In the genomic region with DNA sequence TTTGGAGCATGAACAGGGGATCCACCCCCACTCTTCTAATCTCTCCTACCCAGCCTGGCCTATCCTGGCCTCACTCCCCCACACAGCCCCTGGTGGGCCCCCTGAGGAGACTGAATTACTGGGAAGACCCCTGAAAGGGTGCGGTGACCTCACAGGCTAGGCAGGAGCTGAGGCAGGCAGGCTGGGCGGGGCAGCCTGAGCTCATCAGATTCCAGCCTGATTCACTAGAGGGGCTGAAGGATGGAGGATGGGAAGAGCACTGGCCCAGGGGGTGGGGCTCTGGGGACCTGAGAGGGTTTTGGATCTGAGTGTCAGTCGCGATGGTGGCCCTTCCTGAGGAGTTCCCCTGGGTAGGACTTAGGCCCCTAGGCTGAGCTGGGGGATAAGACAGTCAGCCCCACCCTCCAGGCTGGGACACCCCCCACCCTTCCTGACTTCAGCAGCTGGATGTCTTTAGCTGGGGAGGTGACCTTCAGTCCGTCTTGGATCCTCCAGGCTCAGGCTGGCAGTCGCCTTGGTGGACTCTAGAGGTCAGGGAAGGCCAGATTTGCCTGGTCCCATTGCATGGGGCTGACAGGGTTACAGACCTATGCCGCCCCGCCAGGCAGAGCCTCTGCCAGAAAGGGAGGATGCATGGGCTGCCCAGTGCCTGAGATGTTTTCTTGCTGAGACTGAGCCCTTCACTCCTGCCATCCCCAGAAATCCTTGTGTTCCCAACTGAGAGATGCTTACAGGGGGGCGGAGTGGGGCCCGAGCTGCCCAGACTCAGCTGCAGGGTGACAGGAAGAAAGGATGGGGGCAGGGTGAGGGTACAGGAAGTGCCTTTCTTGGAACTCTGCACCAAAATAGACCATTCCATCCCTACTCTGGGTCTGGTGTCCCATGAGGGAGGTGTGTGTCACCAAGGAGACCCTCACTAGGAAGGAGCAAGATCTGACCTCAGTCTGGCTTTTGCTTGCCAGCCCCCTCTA, we compare ENCODE assay signal across 8 mouse cellular contexts. TPM values are rescaled to one million over a fixed set of nuclear protein-coding genes. Genes with fewer than 3 reads are reported as not detected.
DNase-seq lines count a peak whose midpoint lies in the region; ATAC-seq and TF ChIP-seq lines count a peak whose summit lies in the region.

No protein-coding gene starts in this region.

- no peaks in the 10 kb centered on the region; the same call in 1 of the 2 replicates for H3K36me3 ChIP-seq in lung, embryonic 16.5 days (ENCODE audit: control insufficient read depth, insufficient read depth, low read length)
- no peaks in the 10 kb centered on the region for H3K36me3 ChIP-seq in embryonic facial prominence, embryonic 15.5 days
- no peaks in the 10 kb centered on the region for H3K36me3 ChIP-seq in kidney, postnatal 0 days (ENCODE audit: insufficient read depth, low read length)
- peaks cover 24% of the 10 kb centered on the region for H3K36me3 ChIP-seq in myocyte (ENCODE audit: control insufficient read depth, insufficient read depth)

- H3K27ac ChIP-seq in lung, embryonic 16.5 days (ENCODE audit: low read length): peak overlapping the region; percentile 68
- H3K27ac ChIP-seq in embryonic facial prominence, embryonic 15.5 days (replicated peaks): peak overlapping the region; percentile 81
- peak overlapping the region; percentile 77 for H3K27ac ChIP-seq in kidney, postnatal 0 days

- TF ChIP-seq CTCF in kidney, postnatal 0 days (IDR thresholded peaks at IDR 0.05; ENCODE audit: low read depth): peak; percentile 13; the same call in 1 of the 2 replicates

- peak overlapping the region; percentile 37 for H3K9ac ChIP-seq in lung, embryonic 16.5 days (ENCODE audit: low read length)
- H3K9ac ChIP-seq in embryonic facial prominence, embryonic 15.5 days: no peak overlapping the region
- H3K9ac ChIP-seq in kidney, postnatal 0 days (ENCODE audit: low read depth, low read length): peak overlapping the region; percentile 10; the same call in 1 of the 2 replicates

- peaks cover 42% of the 10 kb centered on the region for H3K4me1 ChIP-seq in lung, embryonic 16.5 days (replicated peaks; ENCODE audit: control insufficient read depth, insufficient read depth, low read length)
- H3K4me1 ChIP-seq in embryonic facial prominence, embryonic 15.5 days: peaks cover 52% of the 10 kb centered on the region
- H3K4me1 ChIP-seq in kidney, postnatal 0 days (replicated peaks; ENCODE audit: insufficient read depth, low read length): peaks cover 30% of the 10 kb centered on the region

- H3K4me3 ChIP-seq in lung, embryonic 16.5 days (ENCODE audit: low read length): no peak overlapping the region
- H3K4me3 ChIP-seq in embryonic facial prominence, embryonic 15.5 days (replicated peaks): no peak overlapping the region
- H3K4me3 ChIP-seq in kidney, postnatal 0 days (replicated peaks; ENCODE audit: low read depth, low read length): no peak overlapping the region
- H3K4me3 ChIP-seq in myocyte: no peak overlapping the region

- 7% methylated on average over 10 of the region's 10 CpGs for WGBS in lung, embryonic 16.5 days
- WGBS in embryonic facial prominence, embryonic 15.5 days: 23% methylated on average over 10 of the region's 10 CpGs
- WGBS in kidney, postnatal 0 days: 12% methylated on average over 10 of the region's 10 CpGs

- peak; percentile 68 for ATAC-seq in lung, embryonic 16.5 days (ENCODE audit: low read depth)
- ATAC-seq in embryonic facial prominence, embryonic 15.5 days (ENCODE audit: insufficient number of reproducible peaks, low FRiP score, low TSS enrichment, low read depth): peak; percentile 16; the same call in 1 of the 2 replicates
- peak; percentile 31; the same call in 1 of the 2 replicates for ATAC-seq in kidney, postnatal 0 days (replicated peaks; ENCODE audit: low FRiP score, low read depth)
- no peak for ATAC-seq in megakaryocyte progenitor cell, adult 5-6 weeks (replicated peaks; ENCODE audit: poor library complexity)
- no peak for ATAC-seq in megakaryocyte-erythroid progenitor cell, adult 5-6 weeks (replicated peaks; ENCODE audit: low FRiP score, low TSS enrichment, poor library complexity, severe bottlenecking)

- DNase-seq in lung, adult 18-20 months: no peak
- peak; percentile 53 for DNase-seq in kidney, postnatal 0 days (ENCODE audit: low spot score)
- no peak for DNase-seq in cerebellum, postnatal 36 days

- peaks cover 4% of the 10 kb centered on the region for H3K79me2 ChIP-seq in myocyte (ENCODE audit: control insufficient read depth, insufficient read depth)

- TF ChIP-seq POLR2A in myocyte (IDR thresholded peaks at IDR 0.05; ENCODE audit: insufficient read length, low read depth): peak; percentile 43

- no peaks in the 10 kb centered on the region for H3K9me3 ChIP-seq in lung, embryonic 16.5 days (ENCODE audit: control insufficient read depth, low read length)
- no peaks in the 10 kb centered on the region for H3K9me3 ChIP-seq in embryonic facial prominence, embryonic 15.5 days (replicated peaks)
- H3K9me3 ChIP-seq in kidney, postnatal 0 days (replicated peaks; ENCODE audit: low read length): no peaks in the 10 kb centered on the region

- peak overlapping the region; percentile 19 for H3K4me2 ChIP-seq in lung, embryonic 16.5 days (ENCODE audit: low read depth, low read length)
- H3K4me2 ChIP-seq in embryonic facial prominence, embryonic 15.5 days (replicated peaks): no peak overlapping the region; the same call in 1 of the 2 replicates
- peak overlapping the region; percentile 4; the same call in 1 of the 2 replicates for H3K4me2 ChIP-seq in kidney, postnatal 0 days (ENCODE audit: low read length)
- H3K4me2 ChIP-seq in myocyte (ENCODE audit: low read depth): peak overlapping the region; percentile 45

- H3K27me3 ChIP-seq in lung, embryonic 16.5 days (ENCODE audit: control insufficient read depth, insufficient read depth, low read depth, low read length): no peaks in the 10 kb centered on the region
- H3K27me3 ChIP-seq in embryonic facial prominence, embryonic 15.5 days: no peaks in the 10 kb centered on the region
- H3K27me3 ChIP-seq in kidney, postnatal 0 days (ENCODE audit: insufficient read depth, low read length): no peaks in the 10 kb centered on the region
- H3K27me3 ChIP-seq in myocyte (ENCODE audit: control insufficient read depth, insufficient read depth, insufficient read length): no peaks in the 10 kb centered on the region

- H3ac ChIP-seq in myocyte (ENCODE audit: control insufficient read depth, insufficient read length): no peak overlapping the region

RNA-seq across cellular contexts. Expression of a gene that starts 8.8 kb away (rescaled TPM):
- 69.1 and 80.6 TPM in 2 replicates for polyA plus RNA-seq in lung, embryonic 16.5 days (2015; fragmentation: Nextera tagmentation; extraction: Ambion mirVana)
- 131 and 158 TPM in 2 replicates for polyA plus RNA-seq in embryonic facial prominence, embryonic 15.5 days (2015; fragmentation: Nextera tagmentation; extraction: Ambion mirVana)
- polyA plus RNA-seq in kidney, postnatal 0 days (2015; fragmentation: Nextera tagmentation; extraction: Ambion mirVana): 35.0 and 40.6 TPM in 2 replicates
- polyA plus RNA-seq in myocyte (2012; fragmentation: generic; extraction: Trizol): 10.4 TPM
- total RNA-seq in megakaryocyte progenitor cell, adult 5-6 weeks (2015): 0.20 and 0.30 TPM in 2 replicates
- 0.20 and 0.25 TPM in 2 replicates for total RNA-seq in megakaryocyte progenitor cell, adult 5-6 weeks (2017)
- total RNA-seq in megakaryocyte-erythroid progenitor cell, adult 5-6 weeks (2014; fragmentation: Nextera tagmentation): 3.2 and 3.3 TPM in 2 replicates
- total RNA-seq in megakaryocyte-erythroid progenitor cell, adult 5-6 weeks (2017): 0.27 and 4.1 TPM in 2 replicates

RNA-seq across cellular contexts. Expression of a gene that starts 8.8 kb away (rescaled TPM):
- polyA plus RNA-seq in lung, embryonic 16.5 days (2015; fragmentation: Nextera tagmentation; extraction: Ambion mirVana): 3.7 and 4.2 TPM in 2 replicates
- 2.6 and 4.4 TPM in 2 replicates for polyA plus RNA-seq in embryonic facial prominence, embryonic 15.5 days (2015; fragmentation: Nextera tagmentation; extraction: Ambion mirVana)
- polyA plus RNA-seq in kidney, postnatal 0 days (2015; fragmentation: Nextera tagmentation; extraction: Ambion mirVana): 2.8 and 3.2 TPM in 2 replicates
- 63.9 TPM for polyA plus RNA-seq in myocyte (2012; fragmentation: generic; extraction: Trizol)
- total RNA-seq in megakaryocyte progenitor cell, adult 5-6 weeks (2015): 0.17 and 0.22 TPM in 2 replicates
- 0.12 and 0.47 TPM in 2 replicates for total RNA-seq in megakaryocyte progenitor cell, adult 5-6 weeks (2017)
- total RNA-seq in megakaryocyte-erythroid progenitor cell, adult 5-6 weeks (2014; fragmentation: Nextera tagmentation): 0.89 and 1.3 TPM in 2 replicates
- total RNA-seq in megakaryocyte-erythroid progenitor cell, adult 5-6 weeks (2017): 0.66 TPM in 1 of 2 replicates, not detected in the other

RNA-seq across cellular contexts. Expression of a gene that starts 17.9 kb away (rescaled TPM):
- polyA plus RNA-seq in lung, embryonic 16.5 days (2015; fragmentation: Nextera tagmentation; extraction: Ambion mirVana): 41.6 and 45.0 TPM in 2 replicates
- 42.2 and 48.6 TPM in 2 replicates for polyA plus RNA-seq in embryonic facial prominence, embryonic 15.5 days (2015; fragmentation: Nextera tagmentation; extraction: Ambion mirVana)
- 40.2 and 44.0 TPM in 2 replicates for polyA plus RNA-seq in kidney, postnatal 0 days (2015; fragmentation: Nextera tagmentation; extraction: Ambion mirVana)
- polyA plus RNA-seq in myocyte (2012; fragmentation: generic; extraction: Trizol): 45.8 TPM
- total RNA-seq in megakaryocyte progenitor cell, adult 5-6 weeks (2015): 12.8 and 19.7 TPM in 2 replicates
- 36.6 and 39.8 TPM in 2 replicates for total RNA-seq in megakaryocyte progenitor cell, adult 5-6 weeks (2017)
- 25.3 and 37.1 TPM in 2 replicates for total RNA-seq in megakaryocyte-erythroid progenitor cell, adult 5-6 weeks (2014; fragmentation: Nextera tagmentation)
- 30.3 and 36.7 TPM in 2 replicates for total RNA-seq in megakaryocyte-erythroid progenitor cell, adult 5-6 weeks (2017)

RNA-seq across cellular contexts. Expression of a gene that starts 20.4 kb away (rescaled TPM):
- 2.5 and 3.5 TPM in 2 replicates for polyA plus RNA-seq in lung, embryonic 16.5 days (2015; fragmentation: Nextera tagmentation; extraction: Ambion mirVana)
- polyA plus RNA-seq in embryonic facial prominence, embryonic 15.5 days (2015; fragmentation: Nextera tagmentation; extraction: Ambion mirVana): 1.9 and 2.0 TPM in 2 replicates
- 1.1 and 1.3 TPM in 2 replicates for polyA plus RNA-seq in kidney, postnatal 0 days (2015; fragmentation: Nextera tagmentation; extraction: Ambion mirVana)
- 1.6 TPM for polyA plus RNA-seq in myocyte (2012; fragmentation: generic; extraction: Trizol)
- total RNA-seq in megakaryocyte progenitor cell, adult 5-6 weeks (2015): 6.1 and 6.4 TPM in 2 replicates
- 8.0 and 8.2 TPM in 2 replicates for total RNA-seq in megakaryocyte progenitor cell, adult 5-6 weeks (2017)
- 2.0 and 3.3 TPM in 2 replicates for total RNA-seq in megakaryocyte-erythroid progenitor cell, adult 5-6 weeks (2014; fragmentation: Nextera tagmentation)
- 1.8 and 4.2 TPM in 2 replicates for total RNA-seq in megakaryocyte-erythroid progenitor cell, adult 5-6 weeks (2017)

RNA-seq across cellular contexts. Expression of a gene that starts 20.5 kb away (rescaled TPM):
- polyA plus RNA-seq in lung, embryonic 16.5 days (2015; fragmentation: Nextera tagmentation; extraction: Ambion mirVana): 47.6 and 49.4 TPM in 2 replicates
- polyA plus RNA-seq in embryonic facial prominence, embryonic 15.5 days (2015; fragmentation: Nextera tagmentation; extraction: Ambion mirVana): 47.2 and 48.4 TPM in 2 replicates
- polyA plus RNA-seq in kidney, postnatal 0 days (2015; fragmentation: Nextera tagmentation; extraction: Ambion mirVana): 57.1 and 64.2 TPM in 2 replicates
- 46.7 TPM for polyA plus RNA-seq in myocyte (2012; fragmentation: generic; extraction: Trizol)
- total RNA-seq in megakaryocyte progenitor cell, adult 5-6 weeks (2015): 0.99 TPM in 1 of 2 replicates, not detected in the other
- 0.75 TPM in 1 of 2 replicates, not detected in the other for total RNA-seq in megakaryocyte progenitor cell, adult 5-6 weeks (2017)
- not detected in 2 replicates for total RNA-seq in megakaryocyte-erythroid progenitor cell, adult 5-6 weeks (2014; fragmentation: Nextera tagmentation)
- 1.5 TPM in 1 of 2 replicates, not detected in the other for total RNA-seq in megakaryocyte-erythroid progenitor cell, adult 5-6 weeks (2017)

Comparison
In these comparisons a context has a peak if more than half of its experiments do, and no peak if none do; other contexts are left out.
1. ATAC-seq: peak in lung, embryonic 16.5 days (single experiment), embryonic facial prominence, embryonic 15.5 days (single experiment) and kidney, postnatal 0 days (single experiment); none in megakaryocyte progenitor cell, adult 5-6 weeks (single experiment) and megakaryocyte-erythroid progenitor cell, adult 5-6 weeks (single experiment).
2. RNA of a gene that starts 8.8 kb away (polyA plus RNA-seq): 63.9 TPM in myocyte (single experiment); 2.6 to 4.4 TPM in embryonic facial prominence, embryonic 15.5 days, 3.7 to 4.2 TPM in lung, embryonic 16.5 days and 2.8 to 3.2 TPM in kidney, postnatal 0 days; every median in the first group is over 10 times any median in the second.
3. Peak in every context shown above with its lines, with median percentiles within 50 percentile points of each other: H3K27ac ChIP-seq.